Mouse (Mus musculus) spleen, adult 2 months (tissue): ENCODE data around the gene Mcpt4. TPM values are rescaled to one million over a fixed set of nuclear protein-coding genes. Genes with fewer than 3 reads are reported as not detected.
"Not testable (repeated sequence)": the region's sequence is repeated elsewhere in the genome, so short reads cannot be mapped to it uniquely, and the experiment has no call there.

ENCODE experiments used
- DNase-seq, 2 experiments: peaks; one replicate each; pipeline versions ENCODE4 v3.0.0 to v3.0.0-alpha.2; 2012 to 2021; ENCODE audit warnings: low spot score in 2 of 2, low read depth in 1 of 2
- H3K27ac ChIP-seq: fragments of 200-500 bp; 2 replicates; pipeline ENCODE4 v1.5.1; 2012; ENCODE audit warnings: low read length, inconsistent platforms; ENCODE audit not compliant: insufficient read depth
- H3K27me3 ChIP-seq: fragments of 200-500 bp; 2 replicates; pipeline ENCODE4 v1.6.1; 2012; ENCODE audit warnings: mild to moderate bottlenecking, moderate library complexity, low read length, inconsistent platforms; ENCODE audit not compliant: control insufficient read depth, insufficient read depth
- H3K36me3 ChIP-seq: fragments of 200-500 bp; 2 replicates; pipeline ENCODE4 v1.6.1; 2012; ENCODE audit warnings: mild to moderate bottlenecking, low read length, inconsistent platforms; ENCODE audit not compliant: control insufficient read depth, insufficient read depth
- H3K4me1 ChIP-seq: fragments of 200-500 bp; 2 replicates; pipeline ENCODE4 v1.6.1; 2011; ENCODE audit warnings: inconsistent platforms; ENCODE audit not compliant: control insufficient read depth, insufficient read depth, insufficient read length
- H3K4me3 ChIP-seq: fragments of 200-500 bp; 2 replicates; pipeline ENCODE4 v1.5.1; 2011; ENCODE audit warnings: mild to moderate bottlenecking, inconsistent platforms; ENCODE audit not compliant: insufficient read depth, insufficient read length; ENCODE audit errors: extremely low read depth
- CTCF ChIP-seq: fragments of 200-500 bp; IDR thresholded peaks from 2 replicates; pipeline ENCODE4 v1.5.1; 2011; ENCODE audit warnings: mild to moderate bottlenecking, inconsistent platforms; ENCODE audit not compliant: insufficient read depth, insufficient read length, insufficient replicate concordance; ENCODE audit errors: extremely low read depth
- POLR2A ChIP-seq: fragments of 200-500 bp; IDR thresholded peaks from 2 replicates; pipeline ENCODE4 v1.6.1; 2011; ENCODE audit warnings: low read depth, low read length, inconsistent platforms
- WGBS: fragments of 180-500 bp; shearing (Covaris S2); methylation state at CpG from one replicate; pipeline ENCODE4 v1.1.7; 2018; 5-methylcytosine and 5-hydroxymethylcytosine counted together
- polyA plus RNA-seq: library from polyadenylated mRNA; depleted of rRNA; stranded (reverse); fragments of >200 nt; gene quantifications from 2 replicates; pipeline ENCODE4 v1.2.3, GENCODE M21; 2012; rRNA removed

Mcpt4 gene
- polyA plus RNA-seq, 1 experiment = 0.23 TPM

DNA sequence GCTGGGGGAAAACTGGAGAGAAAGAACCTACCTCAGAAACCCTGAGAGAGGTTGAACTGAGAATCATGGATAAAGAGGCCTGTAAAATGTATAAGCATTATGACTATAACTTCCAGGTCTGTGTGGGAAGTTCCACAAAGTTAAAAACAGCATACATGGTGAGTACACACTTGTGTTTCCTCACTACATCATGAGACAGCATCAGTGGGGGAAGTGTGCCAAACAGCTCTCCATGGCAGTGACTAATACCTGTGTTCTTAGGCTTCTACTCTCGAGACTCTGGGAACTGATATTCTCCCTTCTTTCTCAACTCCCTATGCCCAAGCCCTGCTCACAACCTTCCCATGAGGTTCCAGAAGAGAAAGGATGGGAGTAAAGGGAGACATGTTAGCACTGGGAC, 42.7 kb downstream of the Mcpt4 start:
- Histone ChIP-seq H3K4me3 (no peak overlapping the region), H3K36me3 (no peaks in the 10 kb centered on the region), H3K27ac (no peak overlapping the region), H3K27me3 (no peaks in the 10 kb centered on the region), H3K4me1 (no peaks in the 10 kb centered on the region)
- WGBS = 50% methylated on average over 1 of the region's 1 CpGs
- no peak for TF ChIP-seq POLR2A
- no peak for TF ChIP-seq CTCF
- no peak for DNase-seq

GRCm38 (mm10) chr14:56017671-56018070, 44.4 kb downstream of the Mcpt4 start, which contains the start of gene Mcpt1:
Gene Mcpt1, plus strand, starts transcription at chr14:56017971.
- not testable (repeated sequence) for H3K27ac ChIP-seq, DNase-seq, H3K4me1 ChIP-seq, H3K36me3 ChIP-seq, H3K27me3 ChIP-seq, H3K4me3 ChIP-seq
- WGBS = 78% methylated on average over 3 of the region's 3 CpGs

- 65% methylated on average over 2 of the region's 2 CpGs for WGBS
- Histone ChIP-seq H3K4me3 (no peak overlapping the region), H3K27me3 (no peaks in the 10 kb centered on the region), H3K27ac (no peak overlapping the region), H3K4me1 (no peaks in the 10 kb centered on the region), H3K36me3 (no peaks in the 10 kb centered on the region)
- no peak for TF ChIP-seq POLR2A
- no peak for TF ChIP-seq CTCF
- DNase-seq = no peak
These were observed 48.2 kb downstream of the Mcpt4 start for GRCm38 (mm10) chr14:56013924-56014323.

GRCm38 (mm10) chr14:56013147-56013546, 49.0 kb downstream of the Mcpt4 start:
- Histone ChIP-seq H3K27me3 (no peaks in the 10 kb centered on the region), H3K27ac (no peak overlapping the region), H3K36me3 (no peaks in the 10 kb centered on the region), H3K4me1 (no peaks in the 10 kb centered on the region), H3K4me3 (no peak overlapping the region)
- no peak for DNase-seq
- TF ChIP-seq CTCF = no peak
- TF ChIP-seq POLR2A = no peak
- WGBS = 78% methylated on average over 3 of the region's 3 CpGs

Other genes starting within 250 kb of the Mcpt4 start
- 4.6 and 5.0 TPM in 2 replicates for gene Nfatc4, start 239.2 kb downstream of the Mcpt4 start, polyA plus RNA-seq
- gene Nynrin, start 208.3 kb downstream of the Mcpt4 start, polyA plus RNA-seq = 2.5 and 3.0 TPM in 2 replicates
- gene Cbln3, start 177.9 kb downstream of the Mcpt4 start, polyA plus RNA-seq = 0.07 and 0.13 TPM in 2 replicates
- gene Khnyn, start 177.4 kb downstream of the Mcpt4 start, polyA plus RNA-seq = 30.3 and 31.6 TPM in 2 replicates
- 22.3 and 25.1 TPM in 2 replicates for gene Sdr39u1, start 162.0 kb downstream of the Mcpt4 start, polyA plus RNA-seq
- 1.0 and 1.4 TPM in 2 replicates for gene Cma1, start 117.6 kb downstream of the Mcpt4 start, polyA plus RNA-seq
- not detected in 2 replicates for gene Cma2, start 111.3 kb downstream of the Mcpt4 start, polyA plus RNA-seq
- 0.18 and 0.26 TPM in 2 replicates for gene Mcpt1, start 44.3 kb downstream of the Mcpt4 start, polyA plus RNA-seq
- not detected in 2 replicates for gene Mcpt9, start 31.8 kb downstream of the Mcpt4 start, polyA plus RNA-seq
- 0.12 TPM in 1 of 2 replicates, not detected in the other for gene Mcpt2, start 20.3 kb downstream of the Mcpt4 start, polyA plus RNA-seq
- gene Mcpt8, start 23.0 kb upstream of the Mcpt4 start, polyA plus RNA-seq = 0.31 and 0.34 TPM in 2 replicates
- 1.7 and 2.0 TPM in 2 replicates for gene Ctsg, start 40.3 kb upstream of the Mcpt4 start, polyA plus RNA-seq
- not detected in 2 replicates for gene Gzme, start 58.3 kb upstream of the Mcpt4 start, polyA plus RNA-seq
- not detected in 2 replicates for gene Gzmd, start 70.3 kb upstream of the Mcpt4 start, polyA plus RNA-seq
- not detected in 2 replicates for gene Gzmg, start 97.3 kb upstream of the Mcpt4 start, polyA plus RNA-seq
- gene Gzmn, start 112.3 kb upstream of the Mcpt4 start, polyA plus RNA-seq = not detected in 2 replicates
- gene Gzmf, start 149.1 kb upstream of the Mcpt4 start, polyA plus RNA-seq = not detected in 2 replicates
- not detected in 2 replicates for gene Gzmc, start 172.3 kb upstream of the Mcpt4 start, polyA plus RNA-seq
- gene Gzmb, start 199.9 kb upstream of the Mcpt4 start, polyA plus RNA-seq = 2.6 and 2.7 TPM in 2 replicates